Mouse (Mus musculus) lung, postnatal 0 days (tissue): ENCODE measurements around the gene Neu1.

Experiments used
- CTCF ChIP-seq: IDR thresholded peaks from 2 replicates; pipeline ENCODE4 v1.5.1; 2016; ENCODE audit warnings: antibody characterized with exemption, mild to moderate bottlenecking
- EP300 ChIP-seq: IDR thresholded peaks from 2 replicates; pipeline ENCODE4 v1.6.1; 2016; ENCODE audit warnings: antibody characterized with exemption, mild to moderate bottlenecking, control low read depth

DNA sequence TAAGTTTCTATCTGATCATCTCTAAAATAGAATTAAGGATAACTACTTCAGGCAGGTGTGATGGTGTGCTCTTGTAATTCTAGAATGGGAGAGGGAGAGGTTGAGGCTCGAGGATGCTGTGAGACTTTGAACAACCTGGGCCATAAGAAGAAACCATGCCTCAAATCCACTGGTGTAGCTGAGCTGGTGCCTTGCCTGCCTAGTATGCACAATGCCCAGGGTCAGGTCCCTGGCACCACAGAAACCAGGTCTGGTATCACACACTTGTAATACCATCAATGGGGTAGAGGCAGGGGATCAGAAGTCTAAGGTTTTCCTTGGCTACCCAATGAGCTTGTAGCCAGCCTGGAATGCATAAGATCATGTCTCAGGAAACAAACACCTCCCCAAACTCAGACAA is 31.8 kb downstream of the Neu1 start:
- TF ChIP-seq EP300 (no peak), CTCF (no peak)
